Mouse (Mus musculus): ENCODE measurements at regions not wholly inside any gene's neighbourhood (a gene's known extent, or its start where the extent isn't known, plus 50 kb on each side); places are given as distances from the start of the nearest gene placed in this dataset.

DNA sequence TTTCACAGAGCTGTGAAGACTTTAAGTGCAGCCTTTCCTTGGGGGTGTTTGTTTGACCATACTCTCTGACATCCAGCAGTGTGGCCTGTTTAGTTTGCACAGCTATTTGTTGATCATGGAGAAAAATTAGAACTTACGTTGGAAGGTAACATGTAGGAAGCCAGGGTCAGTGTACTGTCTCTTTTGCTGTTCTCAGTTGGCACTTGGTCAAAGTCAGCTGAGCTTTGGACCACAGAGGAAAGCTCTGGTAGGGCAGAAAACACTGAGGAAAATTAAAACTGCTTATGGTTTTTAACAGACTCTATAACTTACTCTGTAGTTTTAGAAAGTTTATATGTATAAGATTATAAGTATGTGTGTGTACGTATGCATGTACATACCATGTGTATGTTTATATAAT is 180.0 kb upstream of the Nt5c1b start:
- TF ChIP-seq CTCF (IDR thresholded peaks at IDR 0.05; ENCODE audit: low read depth) (no peak), EP300 (IDR thresholded peaks at IDR 0.05; ENCODE audit: low read depth) (no peak)

All from heart, postnatal 0 days (tissue).